Mouse (Mus musculus): ENCODE results near the gene Frem1. TPM values are rescaled to one million over a fixed set of nuclear protein-coding genes. Genes with fewer than 3 reads are reported as not detected.

Gene Frem1
- polyA plus RNA-seq, 1 experiment from 2014 or later, result 11.7 TPM

- Histone ChIP-seq H3K27ac (ENCODE audit: low read length) (no peak overlapping the region), H3K4me3 (replicated peaks; ENCODE audit: low read length) (no peak overlapping the region), H3K4me2 (ENCODE audit: low read depth, low read length) (no peak overlapping the region), H3K4me1 (ENCODE audit: control insufficient read depth, insufficient read depth, low read length) (no peaks in the 10 kb centered on the region), H3K9me3 (replicated peaks; ENCODE audit: control insufficient read depth, low read length) (no peaks in the 10 kb centered on the region), H3K36me3 (ENCODE audit: control insufficient read depth, insufficient read depth, low read length) (no peaks in the 10 kb centered on the region), H3K9ac (ENCODE audit: low read length) (no peak overlapping the region), H3K27me3 (ENCODE audit: control insufficient read depth, insufficient read depth, low read length) (no peaks in the 10 kb centered on the region)
- no peak for ATAC-seq (ENCODE audit: insufficient read depth, low FRiP score)
- 57% methylated on average over 2 of the region's 2 CpGs for WGBS
These were observed 6.0 kb upstream of the Frem1 start for GRCm38 (mm10) chr4:83058182-83058581.

DNA sequence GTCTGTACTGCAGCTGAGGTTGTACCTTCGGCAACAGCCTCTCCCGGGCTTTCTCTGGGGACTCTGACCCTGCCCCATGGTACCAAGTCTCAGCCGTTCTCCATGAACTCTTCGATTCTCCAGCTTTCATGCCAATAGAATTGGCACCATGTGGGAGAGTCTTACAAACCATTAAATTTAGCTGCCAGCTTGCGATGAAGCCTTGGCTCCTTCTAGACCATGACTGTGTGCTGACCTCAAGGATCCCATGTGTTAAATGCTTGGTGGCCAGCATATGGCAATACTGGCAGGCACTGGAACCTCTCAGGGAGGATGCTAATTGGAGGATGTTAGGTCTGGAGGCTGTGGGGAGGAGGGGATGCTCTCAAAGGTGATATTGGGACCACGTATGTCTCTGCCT, 4.4 kb upstream of the Frem1 start:
- ATAC-seq (ENCODE audit: insufficient read depth, low FRiP score), result no peak
- no peaks in the 10 kb centered on the region for H3K9me3 ChIP-seq (replicated peaks; ENCODE audit: control insufficient read depth, low read length)
- no peak overlapping the region for H3K9ac ChIP-seq (ENCODE audit: low read length)
- H3K27me3 ChIP-seq (ENCODE audit: control insufficient read depth, insufficient read depth, low read length), result no peaks in the 10 kb centered on the region
- H3K36me3 ChIP-seq (ENCODE audit: control insufficient read depth, insufficient read depth, low read length), result no peaks in the 10 kb centered on the region
- H3K27ac ChIP-seq (ENCODE audit: low read length), result no peak overlapping the region
- H3K4me1 ChIP-seq (ENCODE audit: control insufficient read depth, insufficient read depth, low read length), result 0 out of 2 replicates have a peak, but pooled peaks cover 2% of the 10 kb centered on the region
- H3K4me2 ChIP-seq (ENCODE audit: low read depth, low read length), result no peak overlapping the region
- 89% methylated on average over 6 of the region's 6 CpGs for WGBS
- no peak overlapping the region for H3K4me3 ChIP-seq (replicated peaks; ENCODE audit: low read length)

DNA sequence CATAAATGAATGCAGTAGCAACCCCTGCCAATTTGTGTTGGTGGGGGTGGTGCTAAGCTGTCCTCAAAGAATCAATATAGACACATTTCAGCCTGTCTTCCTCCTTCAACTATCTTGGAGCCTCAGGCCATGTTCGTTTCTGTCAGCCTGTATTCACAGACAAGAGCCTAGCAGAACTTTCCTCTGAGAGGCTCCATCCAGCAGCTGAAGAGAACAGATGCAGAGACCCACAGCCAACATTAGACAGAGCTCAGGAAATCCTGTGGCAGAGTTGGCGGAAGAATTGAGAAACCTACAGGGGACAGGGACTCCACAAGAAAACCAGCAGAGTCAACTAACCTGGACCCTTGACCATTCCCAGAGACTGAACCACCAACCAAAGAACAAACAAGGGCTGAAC, 3.3 kb upstream of the Frem1 start:
- Histone ChIP-seq H3K4me2 (ENCODE audit: low read depth, low read length) (no peak overlapping the region), H3K36me3 (ENCODE audit: control insufficient read depth, insufficient read depth, low read length) (no peaks in the 10 kb centered on the region), H3K4me3 (replicated peaks; ENCODE audit: low read length) (no peak overlapping the region), H3K9me3 (replicated peaks; ENCODE audit: control insufficient read depth, low read length) (no peaks in the 10 kb centered on the region), H3K4me1 (ENCODE audit: control insufficient read depth, insufficient read depth, low read length) (peaks cover 2% of the 10 kb centered on the region; the same call in 1 of the 2 replicates), H3K27ac (ENCODE audit: low read length) (no peak overlapping the region), H3K9ac (ENCODE audit: low read length) (no peak overlapping the region), H3K27me3 (ENCODE audit: control insufficient read depth, insufficient read depth, low read length) (no peaks in the 10 kb centered on the region)
- no peak for ATAC-seq (ENCODE audit: insufficient read depth, low FRiP score)
- WGBS, result 67% methylated on average over 2 of the region's 2 CpGs

DNA sequence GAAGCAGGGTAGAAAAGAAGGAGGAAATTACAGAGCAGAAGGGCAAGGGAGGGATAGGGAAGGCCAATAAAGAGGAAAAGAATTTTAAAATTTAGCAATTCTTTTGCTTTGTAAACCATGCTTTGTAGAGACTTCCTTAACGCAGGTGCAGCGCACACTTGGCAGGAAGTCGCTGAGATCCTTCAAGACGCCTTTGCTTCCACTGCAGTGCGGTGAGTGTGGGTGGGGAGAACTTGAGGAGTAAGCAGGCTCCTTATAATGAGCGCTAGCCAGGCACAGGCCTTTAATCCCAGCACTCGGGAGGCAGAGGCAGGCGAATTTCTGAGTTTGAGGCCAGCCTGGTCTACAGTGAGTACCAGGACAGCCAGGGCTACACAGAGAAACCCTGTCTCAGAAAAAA, 1.1 kb upstream of the Frem1 start:
- H3K9me3 ChIP-seq (replicated peaks; ENCODE audit: control insufficient read depth, low read length), result no peaks in the 10 kb centered on the region
- H3K4me2 ChIP-seq (ENCODE audit: low read depth, low read length), result no peak overlapping the region
- no peaks in the 10 kb centered on the region for H3K27me3 ChIP-seq (ENCODE audit: control insufficient read depth, insufficient read depth, low read length)
- 75% methylated on average over 8 of the region's 8 CpGs for WGBS
- ATAC-seq (ENCODE audit: insufficient read depth, low FRiP score), result no peak
- no peak overlapping the region for H3K9ac ChIP-seq (ENCODE audit: low read length)
- H3K27ac ChIP-seq (ENCODE audit: low read length), result no peak overlapping the region
- no peak overlapping the region for H3K4me3 ChIP-seq (replicated peaks; ENCODE audit: low read length)
- peaks cover 10% of the 10 kb centered on the region for H3K4me1 ChIP-seq (ENCODE audit: control insufficient read depth, insufficient read depth, low read length)
- no peaks in the 10 kb centered on the region for H3K36me3 ChIP-seq (ENCODE audit: control insufficient read depth, insufficient read depth, low read length)

DNA sequence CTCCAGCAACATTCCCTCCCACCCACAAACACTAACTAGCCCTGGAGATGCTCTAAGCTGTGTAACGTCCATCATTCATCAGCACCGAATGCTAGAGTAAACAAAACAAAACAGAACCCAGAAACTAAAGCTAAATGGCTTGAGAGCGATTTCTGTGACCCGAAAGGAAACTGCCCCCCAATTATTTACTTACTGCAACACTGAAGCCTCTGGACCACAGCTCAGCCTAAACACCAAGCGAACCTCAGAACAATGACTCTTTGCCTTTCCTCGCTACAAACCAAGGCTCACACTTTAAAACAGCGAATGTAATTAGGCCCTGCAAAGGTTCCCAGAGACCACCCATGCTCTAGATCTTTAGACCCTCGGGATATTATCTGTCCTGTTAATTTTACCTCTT, 963 bp downstream of the Frem1 start:
- H3K9ac ChIP-seq (ENCODE audit: low read length), result peak overlapping the region; percentile 67

GRCm38 (mm10) chr4:83050151-83050796, 1.9 kb downstream of the Frem1 start:
- Histone ChIP-seq H3K4me3 (replicated peaks; ENCODE audit: low read length) (peak overlapping the region; percentile 51), H3K27ac (ENCODE audit: low read length) (peak overlapping the region; percentile 87), H3K4me1 (ENCODE audit: control insufficient read depth, insufficient read depth, low read length) (peaks cover 14% of the 10 kb centered on the region), H3K9ac (ENCODE audit: low read length) (peak overlapping the region; percentile 67), H3K9me3 (replicated peaks; ENCODE audit: control insufficient read depth, low read length) (no peaks in the 10 kb centered on the region), H3K4me2 (ENCODE audit: low read depth, low read length) (peak overlapping the region; percentile 52), H3K27me3 (ENCODE audit: control insufficient read depth, insufficient read depth, low read length) (no peaks in the 10 kb centered on the region), H3K36me3 (ENCODE audit: control insufficient read depth, insufficient read depth, low read length) (no peaks in the 10 kb centered on the region)
- 0 out of 2 replicates have a peak, but pooled peaks have one; percentile 41 for ATAC-seq (ENCODE audit: insufficient read depth, low FRiP score)
- 44% methylated on average over 5 of the region's 5 CpGs for WGBS

More for the DNA sequence above, 963 bp downstream of the Frem1 start:
- WGBS, result 13% methylated on average over 8 of the region's 8 CpGs
- Histone ChIP-seq H3K27ac (ENCODE audit: low read length) (peak overlapping the region; percentile 87), H3K36me3 (ENCODE audit: control insufficient read depth, insufficient read depth, low read length) (no peaks in the 10 kb centered on the region), H3K27me3 (ENCODE audit: control insufficient read depth, insufficient read depth, low read length) (no peaks in the 10 kb centered on the region), H3K4me2 (ENCODE audit: low read depth, low read length) (peak overlapping the region; percentile 52), H3K4me3 (replicated peaks; ENCODE audit: low read length) (peak overlapping the region; percentile 51), H3K9me3 (replicated peaks; ENCODE audit: control insufficient read depth, low read length) (no peaks in the 10 kb centered on the region), H3K4me1 (ENCODE audit: control insufficient read depth, insufficient read depth, low read length) (peaks cover 14% of the 10 kb centered on the region)
- ATAC-seq (ENCODE audit: insufficient read depth, low FRiP score), result no peak

GRCm38 (mm10) chr4:83049288-83049687, 2.9 kb downstream of the Frem1 start:
- WGBS, result 35% methylated on average over 3 of the region's 3 CpGs
- Histone ChIP-seq H3K4me3 (replicated peaks; ENCODE audit: low read length) (peak overlapping the region; percentile 51), H3K9ac (ENCODE audit: low read length) (peak overlapping the region; percentile 49; the same call in 1 of the 2 replicates)

DNA sequence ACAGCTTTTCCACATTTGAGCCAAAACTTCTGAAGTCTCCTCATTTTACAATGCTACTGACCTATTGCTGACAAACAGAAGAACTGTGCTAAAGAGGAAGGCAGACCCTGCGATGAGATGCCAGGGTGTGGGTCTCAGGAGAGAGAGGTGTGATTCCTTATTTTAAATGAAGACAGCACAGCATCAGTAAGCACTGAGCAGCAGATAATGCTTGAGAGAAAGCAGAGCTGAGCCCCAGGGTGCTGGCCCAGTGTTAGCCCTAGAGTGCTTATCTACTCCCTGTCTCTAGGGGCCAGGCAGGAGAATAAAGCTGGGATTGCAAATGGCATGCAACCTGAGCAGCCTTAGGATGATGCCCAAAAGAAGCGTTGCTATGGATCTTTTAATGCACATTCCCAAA, 3.6 kb downstream of the Frem1 start:
- WGBS, result 25% methylated on average over 2 of the region's 2 CpGs
- Histone ChIP-seq H3K9ac (ENCODE audit: low read length) (no peak overlapping the region), H3K27me3 (ENCODE audit: control insufficient read depth, insufficient read depth, low read length) (no peaks in the 10 kb centered on the region), H3K4me2 (ENCODE audit: low read depth, low read length) (peak overlapping the region; percentile 52), H3K4me1 (ENCODE audit: control insufficient read depth, insufficient read depth, low read length) (peaks cover 14% of the 10 kb centered on the region), H3K36me3 (ENCODE audit: control insufficient read depth, insufficient read depth, low read length) (no peaks in the 10 kb centered on the region), H3K4me3 (replicated peaks; ENCODE audit: low read length) (peak overlapping the region; percentile 5; the same call in 1 of the 2 replicates), H3K27ac (ENCODE audit: low read length) (peak overlapping the region; percentile 37; the same call in 1 of the 2 replicates), H3K9me3 (replicated peaks; ENCODE audit: control insufficient read depth, low read length) (no peaks in the 10 kb centered on the region)
- ATAC-seq (ENCODE audit: insufficient read depth, low FRiP score), result no peak

More at GRCm38 (mm10) chr4:83049288-83049687, 2.9 kb downstream of the Frem1 start:
- Histone ChIP-seq H3K36me3 (ENCODE audit: control insufficient read depth, insufficient read depth, low read length) (no peaks in the 10 kb centered on the region), H3K9me3 (replicated peaks; ENCODE audit: control insufficient read depth, low read length) (no peaks in the 10 kb centered on the region), H3K4me2 (ENCODE audit: low read depth, low read length) (peak overlapping the region; percentile 52), H3K27ac (ENCODE audit: low read length) (no peak overlapping the region), H3K4me1 (ENCODE audit: control insufficient read depth, insufficient read depth, low read length) (peaks cover 14% of the 10 kb centered on the region), H3K27me3 (ENCODE audit: control insufficient read depth, insufficient read depth, low read length) (no peaks in the 10 kb centered on the region)
- ATAC-seq (ENCODE audit: insufficient read depth, low FRiP score), result no peak

DNA sequence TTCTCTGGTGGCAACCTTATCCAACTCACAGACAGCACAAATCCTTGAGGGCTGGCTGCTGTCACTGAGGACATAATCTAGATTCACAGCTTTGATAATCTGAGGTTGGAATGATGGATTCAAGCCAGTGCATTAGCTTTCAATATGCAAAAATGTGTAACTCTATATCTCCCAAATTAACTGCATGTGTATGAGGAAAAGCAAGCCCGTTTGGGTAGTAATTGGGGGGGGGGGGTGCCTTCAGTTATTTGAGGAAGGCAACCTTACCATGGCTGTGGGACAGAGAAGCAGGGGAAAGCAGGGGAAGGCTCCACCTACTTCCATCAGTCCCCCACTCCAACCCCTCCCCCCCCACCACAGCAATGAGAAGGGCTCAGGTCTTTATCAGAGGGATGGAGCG, 5.3 kb downstream of the Frem1 start:
- no peaks in the 10 kb centered on the region for H3K36me3 ChIP-seq (ENCODE audit: control insufficient read depth, insufficient read depth, low read length)
- WGBS, result 45% methylated on average over 2 of the region's 2 CpGs
- H3K27me3 ChIP-seq (ENCODE audit: control insufficient read depth, insufficient read depth, low read length), result no peaks in the 10 kb centered on the region
- H3K4me2 ChIP-seq (ENCODE audit: low read depth, low read length), result no peak overlapping the region
- H3K4me1 ChIP-seq (ENCODE audit: control insufficient read depth, insufficient read depth, low read length), result peaks cover 13% of the 10 kb centered on the region
- H3K9ac ChIP-seq (ENCODE audit: low read length), result no peak overlapping the region
- ATAC-seq (ENCODE audit: insufficient read depth, low FRiP score), result no peak
- H3K4me3 ChIP-seq (replicated peaks; ENCODE audit: low read length), result no peak overlapping the region
- H3K27ac ChIP-seq (ENCODE audit: low read length), result no peak overlapping the region
- H3K9me3 ChIP-seq (replicated peaks; ENCODE audit: control insufficient read depth, low read length), result no peaks in the 10 kb centered on the region
